Mouse (Mus musculus): ENCODE data around the gene Aldh2.
A peak's percentile ranks its signal among the peaks of the same experiment; 100 is the strongest.
"Not testable (repeated sequence)": the region's sequence is repeated elsewhere in the genome, so short reads cannot be mapped to it uniquely, and the experiment has no call there.

The Aldh2 gene

DNA sequence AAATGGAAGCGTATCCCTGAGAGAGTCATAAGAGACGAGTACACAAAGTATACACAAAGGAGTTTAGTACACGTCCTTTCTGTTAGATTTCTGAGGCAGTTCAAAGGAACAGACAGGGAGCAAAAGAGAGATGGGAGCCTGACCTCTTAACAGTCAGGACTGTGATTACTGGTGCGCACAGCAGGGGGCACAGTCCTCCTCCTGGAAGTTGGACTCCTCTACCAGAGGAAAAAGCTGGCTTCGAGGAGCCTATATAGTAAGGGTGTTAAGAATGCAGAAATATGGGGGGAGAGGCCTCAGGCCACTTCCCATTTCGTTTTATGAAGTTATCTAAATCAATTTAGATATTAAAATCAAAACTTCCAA is 47.1 kb downstream of the Aldh2 start:
- DNase-seq (ENCODE audit: low spot score), result no peak

DNA sequence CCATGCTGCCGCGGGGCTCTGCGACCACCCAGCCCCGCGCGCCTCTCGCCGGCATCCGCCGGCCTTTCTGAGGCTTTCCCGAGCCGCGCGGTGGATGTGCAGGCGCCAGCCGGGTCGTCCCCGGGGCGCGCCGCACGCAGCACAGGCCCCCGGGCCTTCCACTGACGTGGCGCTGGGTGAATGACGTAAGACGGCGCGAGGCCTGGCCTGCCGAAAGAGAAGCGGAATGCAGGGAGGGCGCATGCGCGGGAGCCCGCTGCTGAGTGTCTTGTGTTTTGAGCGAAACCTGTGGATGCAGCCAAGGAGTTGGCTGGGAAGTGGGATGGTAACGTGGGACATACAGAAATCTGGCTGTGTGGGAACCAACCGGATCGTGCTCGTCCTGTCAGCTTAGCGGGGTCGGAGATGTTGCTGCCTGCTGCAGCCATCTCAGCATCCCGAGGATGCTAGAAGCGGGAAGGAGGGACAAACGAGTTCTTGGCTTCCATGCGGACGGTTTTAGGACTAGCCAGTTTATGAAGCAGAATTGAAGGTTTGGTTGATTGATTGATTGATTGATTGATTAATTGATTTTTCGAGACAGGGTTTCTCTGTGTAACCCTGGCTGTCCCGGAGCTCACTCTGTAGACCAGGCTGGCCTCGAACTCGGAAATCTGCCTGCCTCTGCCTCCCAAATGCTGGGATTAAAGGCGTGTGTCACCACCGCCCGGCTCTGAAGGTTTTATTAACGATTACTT is 47.7 kb downstream of the Aldh2 start, which contains the start of gene Mapkapk5:
Gene Mapkapk5 (minus strand): TSS at position 113 of the 737 bp plus-strand sequence.
- peak; percentile 100 for DNase-seq (ENCODE audit: low spot score)

DNA sequence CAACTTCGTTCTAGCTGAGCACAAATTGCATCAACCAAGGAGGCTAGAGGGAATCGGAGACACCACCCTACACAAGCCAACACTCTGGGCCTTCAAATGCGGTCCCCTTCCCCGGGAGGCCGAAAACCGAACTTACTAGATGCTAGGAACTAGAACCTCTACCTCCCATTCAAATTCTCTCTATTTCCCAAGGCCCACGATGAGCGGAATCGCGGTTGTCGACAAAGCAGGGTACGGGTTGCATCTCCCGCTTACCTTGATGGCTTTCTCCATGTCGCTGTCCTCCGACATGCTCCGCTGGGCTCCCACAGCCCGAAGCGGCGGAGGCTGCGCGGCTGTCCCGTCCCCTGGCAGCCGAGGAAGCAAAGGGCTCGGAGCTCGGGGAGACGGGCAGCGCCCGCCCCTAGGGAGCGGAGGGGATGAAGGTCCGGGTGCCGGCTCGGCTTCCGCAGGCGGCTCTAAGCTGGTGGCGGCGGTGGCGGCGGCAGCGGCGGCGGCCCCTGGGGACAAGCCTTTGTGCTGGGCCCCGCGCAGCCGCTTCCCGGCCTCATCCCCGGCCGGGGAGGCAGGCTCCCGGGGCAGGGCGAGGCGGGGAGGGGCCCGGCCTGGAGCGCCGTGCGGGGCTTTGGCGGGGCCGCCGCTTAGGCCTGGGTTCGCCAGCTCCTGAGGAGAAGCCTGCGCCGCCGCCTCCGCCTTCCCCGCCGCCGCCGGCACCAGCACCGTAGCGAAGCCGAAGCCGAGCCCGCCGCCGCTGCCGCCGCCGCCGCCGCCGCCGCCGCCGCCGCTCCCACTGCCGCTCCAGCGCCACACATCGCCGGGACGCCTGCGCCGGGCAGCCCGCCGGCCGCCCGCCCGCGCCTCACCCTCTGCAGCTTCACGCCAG is 48.5 kb downstream of the Aldh2 start, which contains the start of the genes Adam1a and Gm42878:
Gene Adam1a (minus strand): TSS at position 573 of the 883 bp plus-strand sequence.
Gene Gm42878 (minus strand): TSS at position 573 of the 883 bp plus-strand sequence.
- peak; percentile 22 for DNase-seq (ENCODE audit: low spot score)

DNA sequence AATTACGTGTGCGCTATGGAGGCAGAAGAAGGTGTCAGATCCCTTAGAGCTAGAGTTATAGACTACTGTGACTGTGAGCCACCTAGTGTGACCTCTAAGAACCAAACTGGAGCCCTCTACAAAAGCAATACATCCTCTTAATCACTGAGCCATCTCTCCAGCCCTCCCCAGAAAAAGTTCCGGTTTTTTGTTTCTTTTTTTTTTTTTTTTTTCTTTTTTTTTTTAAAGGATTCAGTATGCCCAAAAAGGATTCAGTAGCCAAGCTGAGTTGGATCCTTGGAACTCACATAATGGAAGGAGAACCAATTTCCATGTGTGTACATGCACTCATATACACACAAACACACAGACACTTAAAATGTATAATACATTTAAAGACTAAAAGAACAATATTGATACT is 50.3 kb downstream of the Aldh2 start:
- DNase-seq (ENCODE audit: low spot score), result no peak

GRCm38 (mm10) chr5:121541235-121541634 is 52.4 kb downstream of the Aldh2 start:
- DNase-seq (ENCODE audit: low spot score), result no peak

GRCm38 (mm10) chr5:121540066-121540465 is 53.6 kb downstream of the Aldh2 start:
- no peak for DNase-seq (ENCODE audit: low spot score)

GRCm38 (mm10) chr5:121537588-121537987 is 56.0 kb downstream of the Aldh2 start:
- DNase-seq (ENCODE audit: low spot score), result no peak

GRCm38 (mm10) chr5:121536921-121537555 is 56.6 kb downstream of the Aldh2 start:
- no peak for DNase-seq (ENCODE audit: low spot score)

DNA sequence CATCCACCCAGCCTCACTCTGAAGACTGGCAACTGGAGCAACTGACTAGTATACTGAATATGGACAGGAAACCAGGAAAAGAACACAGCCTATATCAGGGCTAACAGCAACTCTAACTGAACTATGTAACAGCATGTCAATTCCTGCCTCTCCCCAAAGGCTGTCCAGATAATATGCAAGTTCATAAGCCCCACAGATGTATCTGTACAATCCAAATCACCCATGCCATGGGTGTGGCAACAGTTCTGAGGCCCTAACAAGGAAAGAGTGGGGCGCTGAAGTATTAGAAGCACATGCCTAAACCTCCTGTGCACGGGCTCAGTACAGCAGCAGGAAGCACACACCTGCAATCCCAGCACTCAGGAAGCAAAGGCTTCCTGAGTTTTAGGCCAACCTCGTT is 58.5 kb downstream of the Aldh2 start:
- no peak for DNase-seq (ENCODE audit: low spot score)

- no peak for DNase-seq (ENCODE audit: low spot score)
These were observed 59.1 kb downstream of the Aldh2 start for GRCm38 (mm10) chr5:121534521-121534920.

- no peak for DNase-seq (ENCODE audit: low spot score)
These were observed 66.7 kb downstream of the Aldh2 start for GRCm38 (mm10) chr5:121526961-121527360.

DNA sequence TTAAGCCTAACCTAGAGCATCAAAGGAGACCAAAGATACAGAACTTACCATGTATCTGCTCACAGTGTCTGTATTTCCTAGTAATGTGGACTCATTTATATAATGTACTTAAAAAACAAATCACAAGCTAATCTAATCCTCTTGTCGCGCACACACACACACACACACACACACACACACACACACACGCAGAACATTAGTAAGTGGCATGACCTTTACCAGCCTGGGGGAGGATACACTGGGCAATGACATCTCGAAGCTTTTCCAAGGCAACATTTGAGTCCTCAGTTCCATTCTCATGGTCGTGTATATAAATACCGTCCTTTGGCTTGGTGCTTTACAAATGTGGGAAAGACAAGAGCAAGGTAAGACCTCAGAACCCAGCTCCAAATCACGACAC is 67.1 kb downstream of the Aldh2 start:
- no peak for DNase-seq (ENCODE audit: low spot score)

DNA sequence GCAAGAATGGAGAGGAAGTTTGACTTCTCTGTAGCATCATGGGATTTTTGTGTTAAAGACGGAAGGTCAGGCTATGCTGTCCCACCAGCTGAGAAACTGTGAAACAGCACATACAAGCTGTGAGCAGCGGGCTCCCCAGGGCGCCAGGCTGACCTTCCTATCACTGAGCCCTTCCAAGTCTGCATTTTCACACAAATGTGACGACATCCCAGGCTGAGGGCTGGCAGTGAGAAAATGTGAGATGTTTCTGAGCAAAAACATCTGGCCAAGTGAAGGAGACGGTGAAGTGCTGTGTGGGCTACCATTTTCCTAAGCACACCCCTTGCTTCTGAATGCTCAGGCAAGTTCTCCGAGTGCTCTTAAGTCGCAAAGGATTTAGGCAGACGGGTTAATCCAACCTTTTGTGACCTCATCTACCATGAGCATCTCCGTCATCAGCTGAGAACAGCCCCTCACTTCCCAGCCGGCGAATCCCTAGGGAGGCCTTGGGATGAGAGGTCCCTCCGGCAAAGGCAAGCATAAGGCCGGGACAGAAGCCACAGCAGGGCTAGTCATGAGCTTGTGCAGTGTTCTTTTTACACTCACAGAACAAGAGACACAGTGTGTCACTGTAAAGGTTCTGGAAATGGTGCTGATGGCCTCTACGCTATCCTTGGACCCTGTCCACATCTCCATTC is 67.7 kb downstream of the Aldh2 start:
- no peak for DNase-seq (ENCODE audit: low spot score)

DNA sequence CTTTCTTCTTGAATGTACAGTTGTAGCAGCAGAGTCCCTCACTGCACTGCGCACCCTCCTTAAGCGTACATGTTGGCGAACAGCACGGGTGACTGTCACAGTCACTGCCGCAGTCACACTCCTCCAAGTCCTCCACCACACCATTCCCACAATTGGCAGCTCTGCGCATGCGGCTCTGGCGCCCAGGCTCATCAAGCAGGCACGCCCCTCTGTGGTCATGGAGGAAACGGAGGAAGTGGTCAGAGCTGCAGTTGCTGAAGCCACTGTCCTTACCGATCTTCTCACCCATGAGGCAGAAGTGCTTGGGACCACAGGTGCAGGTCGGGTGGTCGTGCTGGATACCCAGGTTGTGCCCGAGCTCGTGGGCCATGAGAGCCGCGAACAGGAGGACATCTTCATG is 73.9 kb downstream of the Aldh2 start:
- not testable (repeated sequence) for DNase-seq (ENCODE audit: low spot score)

DNA sequence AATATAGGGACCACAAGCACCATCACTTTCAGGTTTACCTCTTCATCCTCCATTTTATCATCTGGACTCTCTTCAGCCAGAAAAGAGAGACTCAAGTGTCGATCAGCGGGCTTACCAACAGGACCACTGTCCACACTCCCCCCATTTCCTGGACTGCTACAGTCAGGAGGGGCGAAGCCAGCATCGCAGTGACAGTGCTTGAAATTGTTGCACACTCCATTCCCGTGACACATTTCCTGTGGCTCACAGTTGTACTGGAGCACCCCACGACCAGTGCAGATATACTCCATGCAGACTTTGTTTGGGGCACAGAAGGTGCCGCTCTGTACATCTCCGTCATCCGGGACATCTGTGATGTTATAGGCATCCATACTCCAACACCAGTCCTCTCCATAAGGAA is 74.6 kb downstream of the Aldh2 start:
- no peak for DNase-seq (ENCODE audit: low spot score)
